Mouse (Mus musculus) layer of hippocampus, adult 9-10 months (tissue): ENCODE measurements around the gene Il10rb.
"Not testable (repeated sequence)": the region's sequence is repeated elsewhere in the genome, so short reads cannot be mapped to it uniquely, and the experiment has no call there.

Experiments
- DNase-seq: peaks from one replicate; pipeline ENCODE4 v3.0.0; 2022; ENCODE audit warnings: low spot score

The Il10rb gene

DNA sequence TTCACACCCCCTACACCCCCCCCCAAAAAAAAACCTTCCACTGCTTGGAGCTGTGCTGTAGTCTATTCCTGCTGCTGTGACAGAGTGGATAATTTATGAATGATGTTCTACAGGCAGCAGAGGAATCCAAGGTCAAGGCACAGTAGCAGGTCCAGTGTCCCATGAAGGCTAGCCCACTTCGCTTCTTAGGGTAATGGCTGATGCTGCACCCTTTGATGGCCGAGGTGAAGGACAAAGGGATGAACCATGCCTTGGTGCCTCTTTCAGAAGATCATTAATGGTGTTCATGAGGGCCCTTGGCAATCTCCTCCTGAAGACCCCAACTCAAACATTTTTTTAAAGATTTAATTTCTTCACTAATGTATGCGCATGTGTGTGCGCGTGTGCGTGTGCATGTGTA lies 10.4 kb downstream of the Il10rb start:
- no peak for DNase-seq

DNA sequence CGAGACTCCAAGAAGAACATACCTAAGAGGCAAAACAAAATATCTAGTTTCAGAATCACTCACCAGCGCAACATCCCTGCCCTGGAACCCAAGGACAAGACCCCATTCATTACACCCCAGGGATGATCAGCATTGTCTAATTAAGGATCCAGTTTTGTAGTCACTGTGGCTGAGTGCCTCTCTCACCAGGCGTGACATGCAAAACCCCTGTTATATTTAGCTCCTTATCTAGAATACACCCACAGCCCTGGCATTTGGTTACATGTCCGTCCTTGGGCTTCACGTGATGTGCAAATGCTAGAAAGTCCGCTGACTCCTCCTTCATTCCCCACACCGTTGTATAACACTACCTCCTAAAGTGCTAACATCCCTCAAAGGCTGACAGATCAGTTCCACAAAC lies 11.0 kb downstream of the Il10rb start:
- DNase-seq: no peak

DNA sequence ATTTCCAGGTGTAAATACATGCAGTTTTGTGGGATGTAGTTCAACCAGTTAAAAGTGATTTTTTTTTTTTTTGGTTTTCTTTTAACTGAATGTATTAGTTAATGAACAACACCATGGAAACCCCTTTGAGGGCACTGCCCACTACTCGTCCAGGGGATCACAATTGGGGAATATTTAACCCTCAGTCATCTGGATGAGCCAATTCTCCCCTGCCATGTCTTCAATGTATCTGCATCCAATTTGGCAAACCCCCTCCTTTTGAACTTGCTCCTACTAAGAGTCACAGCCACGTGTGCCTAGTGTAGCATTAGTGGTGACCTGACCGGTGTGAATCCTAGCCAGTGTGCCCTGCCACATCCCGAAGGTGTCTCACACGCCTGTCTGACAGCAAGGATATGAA lies 12.6 kb downstream of the Il10rb start:
- no peak for DNase-seq

DNA sequence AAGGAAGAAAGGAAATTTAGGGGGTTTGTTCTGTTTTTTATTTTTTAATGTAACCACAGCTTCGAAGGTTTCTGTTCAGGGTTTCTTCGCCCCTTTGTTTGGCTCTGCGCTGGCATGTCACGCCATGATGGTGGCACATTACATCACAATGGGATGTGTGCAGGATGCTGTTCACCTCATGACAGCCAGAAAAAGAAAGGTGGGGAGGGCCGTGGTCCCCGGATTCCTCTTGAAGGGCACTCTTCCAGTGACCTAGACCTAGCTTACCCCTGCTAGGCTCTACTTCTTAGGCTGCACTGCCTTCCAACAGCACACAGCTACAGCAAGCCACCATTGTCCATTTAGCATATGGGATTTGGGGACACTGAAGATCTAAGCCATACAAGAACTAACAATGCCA lies 19.9 kb downstream of the Il10rb start:
- no peak for DNase-seq

DNA sequence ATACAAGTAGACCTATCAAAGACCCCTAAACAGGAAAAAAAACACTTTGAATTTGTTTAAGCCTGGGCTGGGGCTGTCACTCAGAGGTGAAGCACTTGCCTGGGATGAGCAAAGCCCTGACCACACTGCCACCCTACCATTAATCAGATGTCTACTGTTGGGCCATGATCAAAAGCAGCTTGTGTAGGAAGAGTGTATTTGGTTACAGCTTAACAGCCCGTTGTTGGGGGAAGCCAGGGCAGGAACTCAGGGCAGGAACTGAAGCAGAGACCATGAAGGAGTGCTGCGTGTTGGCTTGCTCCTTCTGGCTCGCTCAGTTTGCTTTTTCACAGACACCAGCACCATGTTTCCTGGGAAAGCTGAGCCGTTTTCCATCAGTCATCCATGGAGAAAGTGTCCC lies 20.6 kb downstream of the Il10rb start:
- DNase-seq: no peak

DNA sequence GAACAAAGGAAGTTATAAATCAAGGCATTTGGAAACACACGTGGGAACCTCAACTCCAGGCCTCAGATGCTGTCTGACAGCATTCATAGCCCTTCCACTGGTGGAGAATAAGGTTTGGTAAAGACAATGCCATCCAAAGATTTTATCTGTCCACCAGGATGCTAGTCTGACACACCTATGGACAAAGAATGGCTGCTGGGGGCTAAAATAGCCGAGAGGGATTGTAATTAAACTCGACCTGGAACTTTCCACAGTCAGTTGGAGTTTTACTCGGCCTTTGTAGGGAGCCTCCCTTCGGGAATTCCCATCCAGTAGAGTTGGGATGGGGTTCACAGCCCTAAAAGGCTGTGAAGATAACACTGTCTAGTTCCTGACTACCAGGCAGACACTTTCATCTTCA lies 21.5 kb downstream of the Il10rb start:
- DNase-seq: no peak

DNA sequence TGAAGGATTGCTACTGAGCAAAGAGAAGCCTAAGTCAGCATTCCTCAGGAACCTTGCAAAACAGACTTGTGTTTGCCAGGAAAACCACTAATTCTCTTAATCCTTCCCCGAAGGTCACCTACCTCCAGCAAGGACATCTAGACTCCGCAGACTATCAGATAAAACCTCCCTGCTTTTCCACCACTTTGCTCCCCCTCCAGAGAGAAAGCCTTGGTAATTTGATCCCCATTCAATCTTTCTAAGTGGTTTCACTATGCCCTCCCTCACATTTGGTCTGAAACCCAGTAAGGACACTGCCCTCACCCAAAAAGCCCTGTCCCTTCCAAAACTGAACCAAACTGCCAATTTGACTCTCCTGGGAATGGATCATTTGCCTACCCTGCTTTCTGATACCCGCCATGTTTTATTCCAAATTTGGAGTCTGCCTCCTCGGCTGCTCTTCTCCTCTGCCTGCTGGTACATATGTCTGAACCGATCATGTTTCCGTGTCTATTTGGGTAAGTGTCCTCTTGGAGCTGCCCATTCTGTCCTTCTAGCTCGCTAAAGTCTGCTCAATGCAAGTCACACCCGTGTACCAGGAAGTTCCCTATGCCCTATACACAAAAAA lies 22.4 kb downstream of the Il10rb start:
- DNase-seq: no peak

DNA sequence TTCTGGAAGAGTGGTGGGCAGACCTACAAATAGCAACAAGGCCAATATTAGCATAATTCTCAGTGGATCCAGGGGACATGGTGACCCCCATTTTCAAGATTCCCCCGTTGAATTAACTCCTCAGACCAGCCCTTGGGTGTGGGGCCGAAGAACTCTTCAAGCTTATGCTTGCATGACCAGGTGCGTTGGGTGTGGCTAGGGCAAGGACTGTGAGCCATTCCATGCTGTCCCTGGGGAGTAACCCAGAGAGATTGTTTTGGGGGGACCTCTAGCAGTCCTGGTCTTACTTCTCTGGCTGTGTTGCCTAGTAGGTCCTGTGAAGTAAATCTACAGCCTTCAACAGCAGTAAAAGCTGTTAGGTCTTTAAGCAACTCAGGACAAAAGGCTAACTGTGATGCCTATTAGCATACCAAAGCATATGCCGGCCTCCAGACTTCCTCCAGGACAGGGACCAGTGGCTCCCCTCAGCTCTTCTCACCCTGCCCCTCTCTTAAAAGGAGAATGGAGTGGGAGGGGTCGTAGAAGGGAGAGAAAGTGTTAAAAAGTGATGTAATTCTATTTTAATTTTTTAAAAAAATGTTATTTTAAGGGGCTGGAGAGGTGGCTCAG lies 26.9 kb downstream of the Il10rb start:
- DNase-seq: no peak

DNA sequence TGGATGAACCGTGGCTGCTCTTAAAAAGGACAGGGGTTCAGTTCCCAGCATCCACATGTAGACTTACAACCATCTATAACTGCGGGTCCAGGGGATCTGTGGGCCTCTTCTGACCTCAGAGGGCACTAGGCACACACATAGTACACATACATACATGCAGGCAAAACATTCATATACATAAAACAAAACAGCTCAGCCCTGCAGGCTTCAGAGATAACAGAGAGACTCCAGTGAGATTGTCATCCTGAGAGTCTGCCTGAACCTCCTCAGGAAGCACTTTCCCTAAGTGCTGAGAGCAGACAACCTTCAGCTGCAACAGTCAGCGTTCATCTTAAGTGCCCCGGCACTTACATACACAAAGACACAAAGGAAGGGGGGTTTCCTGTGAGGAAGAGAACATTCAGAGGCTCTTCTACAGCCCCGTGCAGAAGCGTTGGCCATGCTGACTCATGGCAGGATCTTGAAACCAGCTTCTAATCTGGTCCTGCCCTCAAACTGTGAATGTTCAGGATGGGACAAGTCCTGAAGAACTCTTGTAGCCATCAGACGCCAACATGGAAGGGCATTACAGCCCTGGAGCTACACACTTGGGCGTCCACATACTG lies 27.5 kb downstream of the Il10rb start:
- no peak for DNase-seq

DNA sequence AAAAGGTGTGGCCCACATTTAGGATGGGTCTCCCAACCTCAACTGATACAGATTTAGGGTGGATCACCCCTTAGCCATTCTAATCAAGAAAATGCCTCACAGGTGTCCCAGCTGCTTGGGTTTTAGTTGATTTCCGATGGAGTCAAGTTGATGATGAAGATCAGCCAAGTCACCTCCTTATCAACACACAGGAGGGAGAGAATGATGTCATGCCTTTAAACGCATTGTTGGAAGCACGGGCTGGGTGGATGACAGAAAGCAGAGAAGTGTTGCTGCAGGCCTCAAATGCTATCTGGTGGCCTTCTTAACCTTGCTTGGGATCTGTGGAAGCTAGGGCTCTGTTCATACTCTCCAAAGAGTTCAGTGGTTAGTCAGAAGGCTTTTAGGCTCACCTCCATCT lies 28.2 kb downstream of the Il10rb start:
- no peak for DNase-seq

DNA sequence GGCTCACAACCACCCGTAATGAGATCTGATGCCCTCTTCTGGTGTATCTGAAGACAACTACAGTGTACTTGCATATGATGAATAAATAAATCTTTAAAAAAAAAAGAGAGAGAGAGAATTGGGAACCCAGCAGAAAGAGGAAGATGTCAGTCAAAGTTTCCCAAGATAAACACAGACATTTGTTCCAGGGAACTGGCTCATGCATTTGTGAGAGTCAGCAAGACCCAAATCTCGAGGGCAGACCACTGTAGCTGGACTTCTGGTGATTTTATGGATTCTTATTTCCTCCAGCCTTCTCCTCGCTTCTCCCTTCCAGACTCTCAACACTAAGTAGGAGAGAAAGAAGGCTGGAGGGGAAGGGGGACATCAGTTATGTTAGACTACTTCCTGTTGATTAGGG lies 32.1 kb downstream of the Il10rb start:
- DNase-seq: no peak

DNA sequence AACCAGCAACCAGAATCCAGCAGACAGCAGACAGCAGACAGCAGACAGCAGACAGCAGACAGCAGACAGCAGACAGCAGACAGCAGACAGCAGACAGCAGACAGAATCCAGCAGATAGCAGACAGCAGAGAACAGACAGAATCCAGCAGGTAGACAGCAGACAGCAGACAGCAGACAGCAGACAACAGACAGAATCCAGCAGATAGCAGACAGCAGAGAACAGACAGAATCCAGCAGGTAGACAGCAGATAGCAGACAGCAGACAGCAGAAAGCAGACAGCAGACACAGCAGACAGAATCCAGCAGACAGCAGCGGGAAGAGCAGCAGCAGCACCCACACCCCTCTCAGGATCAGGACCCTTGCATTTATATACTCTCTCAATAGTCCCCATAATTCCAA lies 32.6 kb downstream of the Il10rb start:
- DNase-seq: not testable (repeated sequence)

DNA sequence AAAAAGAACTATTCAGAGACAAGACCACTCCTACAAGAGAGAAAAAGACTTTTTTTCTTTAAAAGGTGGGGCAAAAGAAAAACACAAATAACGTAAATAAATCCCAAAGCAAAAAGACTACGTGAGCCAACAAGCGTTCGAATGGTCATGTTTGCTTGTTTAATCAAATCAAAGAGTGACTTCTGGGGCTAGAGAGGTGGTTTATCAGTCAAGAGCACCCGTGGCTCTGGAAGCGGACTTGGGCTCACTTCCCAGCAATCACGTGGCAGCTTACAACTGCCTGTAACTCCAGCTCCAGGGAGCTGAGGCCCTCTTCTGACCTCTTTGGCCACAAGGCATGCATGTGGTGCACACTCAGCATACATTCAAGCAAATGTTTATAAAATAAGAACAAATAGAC lies 35.4 kb downstream of the Il10rb start:
- DNase-seq: no peak

DNA sequence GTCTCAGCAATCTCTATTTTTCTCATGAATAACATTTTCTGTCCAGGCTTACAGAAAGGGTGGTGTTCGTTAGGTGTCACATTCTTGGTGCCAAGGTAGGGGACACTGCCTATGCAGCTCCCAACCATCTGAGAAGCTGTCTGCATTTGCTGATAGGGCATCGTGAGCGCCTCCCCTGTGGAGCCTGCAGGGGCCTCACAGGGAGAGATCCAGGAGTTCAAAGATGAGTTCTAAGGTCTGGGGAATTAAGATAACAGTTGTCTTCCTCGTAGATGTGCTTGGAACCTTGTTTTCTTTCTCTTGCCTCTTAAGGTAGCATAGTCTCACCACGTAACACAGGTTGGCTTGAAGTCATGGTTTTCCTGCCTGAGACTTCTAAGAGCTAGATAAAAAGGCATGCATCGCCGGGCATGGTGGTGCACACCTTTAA lies 35.9 kb downstream of the Il10rb start:
- no peak for DNase-seq

DNA sequence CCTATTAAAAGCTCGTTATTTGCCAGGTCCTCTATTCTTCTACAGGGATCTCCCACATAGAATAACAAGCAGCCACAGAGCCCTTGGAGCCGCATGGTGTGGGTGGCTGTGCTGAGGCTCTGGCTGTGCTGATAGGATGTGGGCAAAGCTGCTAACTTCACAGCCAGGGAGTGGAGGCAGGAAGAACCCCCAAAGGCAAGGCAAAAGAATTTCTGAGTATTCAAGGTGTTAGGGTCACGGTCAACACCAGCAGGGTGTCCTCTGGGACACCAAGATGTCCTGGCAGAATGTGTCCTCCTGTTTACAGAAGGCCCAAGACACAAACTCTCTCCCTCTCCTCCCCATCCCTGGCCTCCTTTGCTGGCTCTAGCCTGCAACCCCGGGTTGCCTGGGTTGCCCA lies 36.5 kb downstream of the Il10rb start:
- DNase-seq: no peak

DNA sequence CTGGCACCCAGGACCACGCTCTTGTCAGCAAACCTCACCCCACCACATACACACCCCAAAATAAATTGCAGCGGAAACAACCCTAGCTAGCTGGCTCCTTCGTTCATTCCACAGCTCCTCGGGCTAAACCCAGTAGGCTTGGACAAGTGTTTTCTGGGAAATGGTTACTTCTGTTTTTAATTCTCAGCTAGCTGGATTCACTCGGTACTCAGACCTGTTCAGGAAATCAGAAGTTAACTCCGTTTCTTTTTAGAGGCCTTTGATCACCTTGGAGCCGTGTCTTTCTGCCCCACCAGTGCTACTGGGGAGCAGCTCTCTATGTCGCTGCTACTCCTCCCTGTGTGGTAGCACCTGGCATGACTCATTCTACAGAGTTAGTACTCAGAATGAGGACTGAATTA lies 37.2 kb downstream of the Il10rb start:
- no peak for DNase-seq

DNA sequence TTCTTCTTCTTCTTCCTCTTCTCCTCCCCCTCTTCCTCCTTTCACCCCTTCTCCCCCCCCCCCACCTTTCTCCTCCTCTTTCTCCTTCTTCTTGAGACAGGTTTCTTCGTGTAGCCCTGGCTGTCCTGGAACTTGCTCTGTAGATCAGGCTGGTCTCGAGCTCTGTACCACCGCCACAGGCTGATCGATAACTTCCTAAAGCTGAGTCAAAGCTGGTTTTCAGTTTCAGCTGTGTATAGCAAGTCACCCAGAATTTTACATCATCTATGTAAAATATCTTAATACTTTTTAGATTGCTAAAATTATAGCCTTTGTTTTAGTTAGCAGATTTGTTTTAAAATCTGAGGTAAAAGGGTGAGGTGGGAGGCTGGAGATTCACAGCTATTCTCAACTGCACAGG lies 38.9 kb downstream of the Il10rb start:
- no peak for DNase-seq

DNA sequence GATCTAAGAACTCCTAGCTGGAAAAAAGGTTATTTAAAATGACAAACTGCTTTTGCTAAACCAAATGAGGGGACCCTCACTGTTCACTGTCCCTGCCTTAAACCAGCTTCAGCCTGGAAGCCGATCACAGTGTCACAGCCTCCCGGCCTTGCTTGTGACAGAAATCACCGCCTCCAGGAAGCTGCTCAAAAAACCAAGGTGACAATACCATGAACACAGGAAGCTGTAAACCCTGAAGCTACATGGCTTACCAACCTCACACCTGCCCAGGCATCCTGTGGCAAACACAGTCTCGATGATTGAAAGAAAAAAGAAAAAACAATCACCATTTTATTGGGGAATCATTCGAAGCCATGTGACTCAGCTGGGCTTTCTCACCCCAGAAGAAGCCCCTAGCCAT lies 39.6 kb downstream of the Il10rb start:
- no peak for DNase-seq

DNA sequence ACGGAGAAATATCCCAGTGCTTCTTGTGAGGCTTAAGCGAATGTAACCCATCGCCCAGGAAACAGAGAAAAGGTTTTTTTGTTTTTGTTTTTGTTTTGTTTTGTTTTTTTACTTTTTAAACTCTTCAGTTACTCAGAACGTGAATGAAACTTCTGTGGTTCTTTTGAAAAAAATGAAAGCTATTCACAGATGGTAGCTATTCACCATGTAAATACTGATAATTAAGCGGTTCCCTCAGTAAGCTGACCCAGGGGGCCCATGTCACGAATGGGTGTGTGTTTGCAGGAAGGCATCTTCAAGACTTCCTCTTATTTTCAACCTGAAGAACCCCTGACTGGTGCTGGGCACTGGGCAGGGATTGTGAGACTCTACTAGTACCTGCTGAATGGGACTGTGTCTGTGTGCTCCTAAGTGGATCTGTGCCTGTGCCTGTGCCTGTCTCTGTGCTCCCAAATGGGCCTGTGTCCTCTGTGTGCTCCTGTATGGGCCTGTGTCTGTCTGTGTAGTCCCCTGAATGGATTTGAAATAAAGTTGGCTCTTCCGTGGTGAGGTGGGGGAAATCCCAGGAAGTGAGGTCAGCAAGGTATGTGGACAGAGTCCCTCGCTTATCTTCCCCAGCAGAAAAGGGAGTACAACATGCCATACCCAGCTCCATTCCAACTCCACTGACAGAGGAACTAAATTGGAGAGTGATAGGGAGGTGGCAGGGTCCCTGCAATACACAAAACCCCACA lies 41.0 kb downstream of the Il10rb start:
- no peak for DNase-seq

DNA sequence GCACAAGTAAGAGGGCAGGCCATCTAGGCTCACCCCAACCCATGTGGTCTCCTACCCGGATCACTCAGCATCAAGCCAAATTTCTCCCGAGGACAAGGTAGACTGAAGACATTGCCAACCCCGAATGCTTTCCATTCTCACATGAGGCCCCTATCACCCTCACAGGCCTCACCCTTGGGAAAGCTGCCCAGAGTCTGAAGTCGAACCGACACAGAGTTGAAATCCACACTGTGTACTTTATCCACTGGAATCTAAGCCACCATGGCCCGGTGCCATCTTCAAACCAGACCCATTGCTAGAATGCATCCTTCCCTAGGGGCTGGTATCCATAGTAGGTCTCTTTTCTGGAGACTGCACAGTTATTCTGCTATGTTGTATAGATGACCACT lies 41.5 kb downstream of the Il10rb start:
- no peak for DNase-seq

DNA sequence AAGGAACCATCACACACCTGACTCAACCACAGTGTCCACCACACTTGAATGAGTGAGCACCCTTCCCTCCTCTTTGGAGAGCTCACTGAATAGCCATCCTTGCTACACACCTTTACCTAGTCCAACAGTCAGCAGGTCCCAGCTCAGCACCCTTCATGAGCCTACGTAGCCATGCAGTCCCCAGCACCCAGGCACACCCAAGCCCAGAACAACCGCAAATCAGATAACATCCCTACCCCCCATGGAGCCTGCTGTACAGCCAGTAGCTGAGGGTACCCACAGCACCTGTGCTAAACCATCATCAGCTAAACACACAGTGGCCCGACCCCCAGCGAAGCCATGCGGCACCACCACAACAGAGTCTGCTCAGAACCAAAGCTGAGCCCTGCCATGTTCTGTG lies 42.1 kb downstream of the Il10rb start:
- no peak for DNase-seq

DNA sequence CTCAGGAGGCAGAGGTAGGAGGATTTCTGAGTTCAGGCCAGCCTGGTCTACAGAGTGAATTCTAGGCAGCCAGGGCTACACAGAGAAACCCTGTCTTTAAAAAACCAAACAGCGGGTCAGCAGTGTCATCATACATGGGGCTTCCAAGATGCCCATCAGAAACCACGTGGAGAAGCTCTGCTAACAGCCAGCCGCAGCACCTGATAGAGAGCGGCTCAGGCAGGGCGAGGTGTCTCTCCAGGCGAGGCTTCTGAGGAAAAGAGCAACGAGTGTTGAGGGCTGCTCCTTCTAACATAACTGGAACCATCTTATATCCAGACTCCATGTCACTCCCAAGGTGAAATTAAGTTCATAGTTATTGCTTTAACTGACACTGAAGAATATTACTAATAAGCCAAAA lies 42.9 kb downstream of the Il10rb start:
- no peak for DNase-seq
